Mouse (Mus musculus) stomach, embryonic 14.5 days (tissue): ENCODE results near the gene Gm30302. TPM values are rescaled to one million over a fixed set of nuclear protein-coding genes. Genes with fewer than 3 reads are reported as not detected.
"Not testable (repeated sequence)": the region's sequence is repeated elsewhere in the genome, so short reads cannot be mapped to it uniquely, and the experiment has no call there.

Experiments
- ATAC-seq: fragments of 200-750 bp; cut with Nextera tagmentation; 2 replicates; pipeline ENCODE4 v1.8.0; 2017; ENCODE audit warnings: low read depth, moderate TSS enrichment; ENCODE audit not compliant: insufficient number of reproducible peaks, insufficient read depth, low FRiP score
- H3K27ac ChIP-seq: fragments of 300-500 bp; sonication (generic); 2 replicates; pipeline ENCODE4 v1.5.1; 2014; ENCODE audit warnings: mild to moderate bottlenecking, low read length, moderate library complexity, mixed read lengths
- H3K27me3 ChIP-seq: fragments of 300-500 bp; sonication (generic); 2 replicates; pipeline ENCODE4 v1.6.1; 2014; ENCODE audit warnings: low read length, control low read depth, mixed read lengths; ENCODE audit not compliant: control insufficient read depth, insufficient read depth
- H3K36me3 ChIP-seq: fragments of 300-500 bp; sonication (generic); 2 replicates; pipeline ENCODE4 v1.6.1; 2014; ENCODE audit warnings: mild to moderate bottlenecking, control low read depth, low read length, moderate library complexity, mixed read lengths; ENCODE audit not compliant: control insufficient read depth, insufficient read depth
- H3K4me1 ChIP-seq: fragments of 300-500 bp; sonication (generic); 2 replicates; pipeline ENCODE4 v1.6.1; 2014; ENCODE audit warnings: low read length, control low read depth, mixed read lengths; ENCODE audit not compliant: control insufficient read depth, insufficient read depth
- H3K4me2 ChIP-seq: fragments of 300-500 bp; sonication (generic); replicated peaks from 2 replicates; pipeline ENCODE4 v1.6.1; 2014; ENCODE audit warnings: low read depth, low read length, control low read depth
- H3K4me3 ChIP-seq: fragments of 300-500 bp; sonication (generic); 2 replicates; pipeline ENCODE4 v1.5.1; 2014; ENCODE audit warnings: low read depth, low read length, control low read depth
- H3K9ac ChIP-seq: fragments of 300-500 bp; sonication (generic); replicated peaks from 2 replicates; pipeline ENCODE4 v1.6.1; 2014; ENCODE audit warnings: low read depth, mild to moderate bottlenecking, control low read depth, low read length, moderate library complexity, mixed read lengths
- H3K9me3 ChIP-seq: fragments of 300-500 bp; sonication (generic); 2 replicates; pipeline ENCODE4 v1.6.1; 2016; ENCODE audit warnings: low read depth, low read length, control low read depth; ENCODE audit not compliant: control insufficient read depth
- WGBS: fragments of 180-500 bp; shearing (Covaris S2); extraction: QIAGEN DNeasy Blood & Tissue Kit; methylation state at CpG from one replicate; pipeline ENCODE4 v1.1.7; 2014; 5-methylcytosine and 5-hydroxymethylcytosine counted together
- polyA plus RNA-seq: library from polyadenylated mRNA; unstranded; fragments of >200 nt; fragmentation: Nextera tagmentation; extraction: Ambion mirVana; gene quantifications from 2 replicates; pipeline ENCODE4 v1.2.1, GENCODE M21; 2014

The Gm30302 gene
- polyA plus RNA-seq, 1 experiment from 2014 or later = not detected

DNA sequence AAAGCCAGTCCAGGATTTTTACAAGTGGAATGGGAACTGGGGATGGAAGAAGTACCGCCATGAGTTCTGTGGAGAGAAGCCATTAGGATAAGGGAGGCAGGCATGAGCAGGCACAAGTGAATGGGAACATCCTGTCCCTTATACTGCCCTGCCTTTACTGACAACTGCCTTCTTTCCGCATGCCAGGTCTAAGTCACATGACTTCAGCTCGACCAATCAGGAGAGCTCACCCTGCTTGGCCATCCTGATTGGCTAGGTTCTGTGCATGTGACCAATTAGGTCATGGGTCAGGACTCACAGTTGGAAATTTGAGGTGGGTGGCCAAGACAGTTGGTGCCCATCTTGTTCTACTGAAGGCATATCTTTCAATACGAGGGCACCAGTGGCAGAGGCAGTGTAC, 15.6 kb upstream of the Gm30302 start:
- ATAC-seq = no peak
- Histone ChIP-seq H3K9ac (no peak overlapping the region), H3K36me3 (no peaks in the 10 kb centered on the region), H3K4me2 (no peak overlapping the region), H3K4me1 (no peaks in the 10 kb centered on the region), H3K27ac (no peak overlapping the region), H3K27me3 (no peaks in the 10 kb centered on the region), H3K4me3 (no peak overlapping the region), H3K9me3 (peaks cover 2% of the 10 kb centered on the region; the same call in 1 of the 2 replicates)
- 92% methylated on average over 4 of the region's 4 CpGs for WGBS

DNA sequence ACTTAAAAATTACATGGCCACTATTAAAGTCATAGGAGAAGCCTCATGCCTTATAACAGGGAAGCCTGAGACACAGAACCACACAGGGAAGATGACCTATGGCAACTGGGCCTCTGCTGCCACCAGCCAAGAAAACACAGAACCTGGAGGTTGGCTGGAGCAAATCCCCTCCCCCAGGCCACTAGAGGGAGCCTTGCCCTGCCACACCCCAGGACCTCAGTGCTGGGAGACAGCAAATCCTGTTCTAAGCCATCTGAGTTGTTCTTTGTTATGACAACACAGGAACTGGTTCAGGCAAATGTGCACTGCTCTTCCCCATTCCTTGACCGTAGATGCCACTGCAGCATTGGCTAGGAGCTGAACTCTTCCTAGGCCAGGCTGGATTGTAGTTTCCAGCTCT, 8.3 kb upstream of the Gm30302 start:
- Histone ChIP-seq H3K36me3 (no peaks in the 10 kb centered on the region), H3K27me3 (no peaks in the 10 kb centered on the region), H3K9ac (no peak overlapping the region), H3K4me1 (no peaks in the 10 kb centered on the region), H3K4me2 (no peak overlapping the region), H3K9me3 (no peaks in the 10 kb centered on the region), H3K27ac (no peak overlapping the region), H3K4me3 (no peak overlapping the region)
- no peak for ATAC-seq
- WGBS = 78% methylated on average over 1 of the region's 1 CpGs

GRCm38 (mm10) chr13:49788563-49789393, 10.0 kb downstream of the Gm30302 start:
- no peak overlapping the region; the same call in 1 of the 2 replicates for H3K27ac ChIP-seq
- H3K4me3 ChIP-seq = no peak overlapping the region
- no peak for ATAC-seq
- no peaks in the 10 kb centered on the region for H3K9me3 ChIP-seq
- H3K9ac ChIP-seq = no peak overlapping the region
- 35% methylated on average over 5 of the region's 5 CpGs for WGBS
- H3K4me1 ChIP-seq = no peaks in the 10 kb centered on the region
- no peaks in the 10 kb centered on the region for H3K36me3 ChIP-seq
- no peaks in the 10 kb centered on the region for H3K27me3 ChIP-seq
- no peak overlapping the region for H3K4me2 ChIP-seq

- no peaks in the 10 kb centered on the region for H3K9me3 ChIP-seq
- 79% methylated on average over 3 of the region's 3 CpGs for WGBS
These were observed 14.9 kb downstream of the Gm30302 start for GRCm38 (mm10) chr13:49783899-49784298.

GRCm38 (mm10) chr13:49771536-49771935, 27.3 kb downstream of the Gm30302 start:
- not testable (repeated sequence) for ATAC-seq, H3K27ac ChIP-seq, H3K9ac ChIP-seq, H3K4me1 ChIP-seq, H3K27me3 ChIP-seq, H3K36me3 ChIP-seq, H3K9me3 ChIP-seq, H3K4me2 ChIP-seq, H3K4me3 ChIP-seq

More at GRCm38 (mm10) chr13:49783899-49784298, 14.9 kb downstream of the Gm30302 start:
- Histone ChIP-seq H3K4me1 (no peaks in the 10 kb centered on the region), H3K9ac (no peak overlapping the region), H3K4me3 (no peak overlapping the region), H3K36me3 (no peaks in the 10 kb centered on the region), H3K4me2 (no peak overlapping the region), H3K27me3 (no peaks in the 10 kb centered on the region), H3K27ac (no peak overlapping the region)
- ATAC-seq = no peak

GRCm38 (mm10) chr13:49769111-49769510, 29.7 kb downstream of the Gm30302 start:
- Histone ChIP-seq H3K4me3 (no peak overlapping the region), H3K36me3 (no peaks in the 10 kb centered on the region), H3K9me3 (no peaks in the 10 kb centered on the region), H3K4me2 (no peak overlapping the region), H3K4me1 (no peaks in the 10 kb centered on the region), H3K27me3 (no peaks in the 10 kb centered on the region), H3K27ac (no peak overlapping the region), H3K9ac (no peak overlapping the region)
- 78% methylated on average over 16 of the region's 16 CpGs for WGBS
- ATAC-seq = no peak

DNA sequence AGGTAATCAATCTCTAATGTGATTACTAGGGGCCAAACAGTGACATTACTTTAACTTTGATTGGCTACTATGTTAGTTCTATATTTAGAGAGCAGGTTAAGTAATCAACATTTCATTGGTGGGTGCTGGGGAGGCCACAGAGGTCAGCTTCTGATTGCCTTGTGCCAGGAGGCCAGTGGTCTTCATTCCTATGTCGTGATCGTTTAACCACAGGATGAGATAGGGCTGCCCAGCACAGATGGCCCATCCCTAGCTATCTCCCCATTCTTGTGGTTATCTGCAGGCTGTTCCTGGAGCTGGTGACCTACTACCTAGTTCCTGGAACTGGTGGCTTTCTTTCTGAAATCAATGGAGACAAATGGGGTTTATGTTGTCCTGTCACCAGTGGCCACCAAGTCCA, 30.8 kb downstream of the Gm30302 start:
- ATAC-seq = no peak
- H3K4me2 ChIP-seq = no peak overlapping the region
- no peak overlapping the region for H3K4me3 ChIP-seq
- H3K9ac ChIP-seq = no peak overlapping the region
- no peaks in the 10 kb centered on the region for H3K27me3 ChIP-seq
- no peak overlapping the region for H3K27ac ChIP-seq
- 21% methylated on average over 2 of the region's 2 CpGs for WGBS
- no peaks in the 10 kb centered on the region for H3K9me3 ChIP-seq
- no peaks in the 10 kb centered on the region for H3K4me1 ChIP-seq
- no peaks in the 10 kb centered on the region for H3K36me3 ChIP-seq

- 42% methylated on average over 9 of the region's 9 CpGs for WGBS
- Histone ChIP-seq H3K4me1 (no peaks in the 10 kb centered on the region), H3K4me2 (no peak overlapping the region), H3K27me3 (no peaks in the 10 kb centered on the region), H3K36me3 (no peaks in the 10 kb centered on the region), H3K9me3 (no peaks in the 10 kb centered on the region), H3K4me3 (no peak overlapping the region), H3K9ac (no peak overlapping the region), H3K27ac (no peak overlapping the region)
- no peak for ATAC-seq
These were observed 32.5 kb downstream of the Gm30302 start for GRCm38 (mm10) chr13:49766269-49766668.

GRCm38 (mm10) chr13:49765306-49765705, 33.5 kb downstream of the Gm30302 start:
- 91% methylated on average over 8 of the region's 8 CpGs for WGBS
- no peaks in the 10 kb centered on the region for H3K27me3 ChIP-seq
- no peak overlapping the region for H3K9ac ChIP-seq
- H3K36me3 ChIP-seq = no peaks in the 10 kb centered on the region
- no peak overlapping the region for H3K4me2 ChIP-seq
- no peak overlapping the region for H3K27ac ChIP-seq
- no peaks in the 10 kb centered on the region for H3K9me3 ChIP-seq
- no peaks in the 10 kb centered on the region for H3K4me1 ChIP-seq
- no peak for ATAC-seq
- no peak overlapping the region for H3K4me3 ChIP-seq
